In genomic region chr16:31070358-31071133, GRCm38 (mm10) we compare ENCODE assay signal across 8 mouse cellular contexts. TPM values are rescaled to one million over a fixed set of nuclear protein-coding genes. Genes with fewer than 3 reads are reported as not detected.
DNase-seq lines count a peak whose midpoint lies in the region; ATAC-seq and TF ChIP-seq lines count a peak whose summit lies in the region.

No protein-coding gene starts in this region.

- ATAC-seq in embryonic facial prominence, embryonic 14.5 days (ENCODE audit: low read depth): peak; percentile 82
- ATAC-seq in heart, embryonic 11.5 days (replicated peaks; ENCODE audit: insufficient number of reproducible peaks, low FRiP score, low TSS enrichment): 0 out of 2 replicates have a peak, but pooled peaks have one; percentile 20
- peak; percentile 86 for ATAC-seq in kidney, embryonic 15.5 days (replicated peaks; ENCODE audit: low FRiP score)
- 0 out of 2 replicates have a peak, but pooled peaks have one; percentile 28 for ATAC-seq in limb, embryonic 15.5 days (ENCODE audit: insufficient number of reproducible peaks, low FRiP score, low TSS enrichment, low read depth)
- ATAC-seq in midbrain, postnatal 0 days (ENCODE audit: low FRiP score): peak; percentile 57

- peak overlapping the region; percentile 45; the same call in 1 of the 2 replicates for H3K9ac ChIP-seq in embryonic facial prominence, embryonic 14.5 days (ENCODE audit: low read depth, low read length)
- H3K9ac ChIP-seq in heart, embryonic 11.5 days (ENCODE audit: low read depth, low read length): peak overlapping the region; percentile 52
- 0 out of 2 replicates have a peak overlapping the region, but pooled peaks have one; percentile 14 for H3K9ac ChIP-seq in kidney, embryonic 15.5 days
- H3K9ac ChIP-seq in limb, embryonic 15.5 days: no peak overlapping the region
- H3K9ac ChIP-seq in midbrain, postnatal 0 days (replicated peaks; ENCODE audit: low read length, poor library complexity, severe bottlenecking): no peak overlapping the region

- H3K9me3 ChIP-seq in embryonic facial prominence, embryonic 14.5 days (ENCODE audit: control insufficient read depth, low read length): no peaks in the 10 kb centered on the region
- no peaks in the 10 kb centered on the region for H3K9me3 ChIP-seq in heart, embryonic 11.5 days (replicated peaks; ENCODE audit: control insufficient read depth, low read length)
- H3K9me3 ChIP-seq in kidney, embryonic 15.5 days (replicated peaks): no peaks in the 10 kb centered on the region
- no peaks in the 10 kb centered on the region for H3K9me3 ChIP-seq in limb, embryonic 15.5 days
- no peaks in the 10 kb centered on the region for H3K9me3 ChIP-seq in midbrain, postnatal 0 days (ENCODE audit: low read length)

- H3K36me3 ChIP-seq in embryonic facial prominence, embryonic 14.5 days (ENCODE audit: control insufficient read depth, insufficient read depth, low read length): no peaks in the 10 kb centered on the region
- no peaks in the 10 kb centered on the region; the same call in 1 of the 2 replicates for H3K36me3 ChIP-seq in heart, embryonic 11.5 days (ENCODE audit: control insufficient read depth, insufficient read depth, low read length)
- H3K36me3 ChIP-seq in kidney, embryonic 15.5 days: no peaks in the 10 kb centered on the region
- H3K36me3 ChIP-seq in limb, embryonic 15.5 days: no peaks in the 10 kb centered on the region
- H3K36me3 ChIP-seq in midbrain, postnatal 0 days (ENCODE audit: insufficient read depth, low read length): no peaks in the 10 kb centered on the region; the same call in 1 of the 2 replicates

- H3K4me1 ChIP-seq in embryonic facial prominence, embryonic 14.5 days (ENCODE audit: control insufficient read depth, insufficient read depth, low read length): 0 out of 2 replicates have a peak, but pooled peaks cover 10% of the 10 kb centered on the region
- H3K4me1 ChIP-seq in heart, embryonic 11.5 days (ENCODE audit: control insufficient read depth, insufficient read depth, low read length): peaks cover 27% of the 10 kb centered on the region
- peaks cover 46% of the 10 kb centered on the region for H3K4me1 ChIP-seq in kidney, embryonic 15.5 days
- peaks cover 21% of the 10 kb centered on the region for H3K4me1 ChIP-seq in limb, embryonic 15.5 days
- H3K4me1 ChIP-seq in midbrain, postnatal 0 days (ENCODE audit: insufficient read depth, low read length): no peaks in the 10 kb centered on the region; the same call in 1 of the 2 replicates

- peak; percentile 96 for TF ChIP-seq CTCF in midbrain, postnatal 0 days (IDR thresholded peaks at IDR 0.05)

- peak; percentile 87 for DNase-seq in 416B (ENCODE audit: low read depth)
- peak; percentile 63 to 86 for DNase-seq in adrenal gland, postnatal 4 days (ENCODE audit: low spot score in 2 of 2)
- peak; percentile 83 for DNase-seq in embryonic facial prominence, embryonic 14.5 days (ENCODE audit: low spot score)
- peak; percentile 90 for DNase-seq in midbrain, postnatal 0 days (ENCODE audit: low spot score)
- peak; percentile 76 to 89 for DNase-seq in spleen, postnatal 10 days (ENCODE audit: low spot score in 2 of 2)

- 20% methylated on average over 18 of the region's 21 CpGs for WGBS in embryonic facial prominence, embryonic 14.5 days
- WGBS in heart, embryonic 11.5 days (ENCODE audit: insufficient replicate concordance): 13% methylated on average over 21 of the region's 21 CpGs
- WGBS in kidney, embryonic 15.5 days: 9% methylated on average over 21 of the region's 21 CpGs
- 9% methylated on average over 20 of the region's 21 CpGs for WGBS in limb, embryonic 15.5 days
- WGBS in midbrain, postnatal 0 days: 19% methylated on average over 21 of the region's 21 CpGs

- 0 out of 2 replicates have a peak overlapping the region, but pooled peaks have one; percentile 5 for H3K4me3 ChIP-seq in embryonic facial prominence, embryonic 14.5 days (ENCODE audit: low read depth, low read length)
- H3K4me3 ChIP-seq in heart, embryonic 11.5 days (ENCODE audit: low read depth, low read length): peak overlapping the region; percentile 20
- 0 out of 2 replicates have a peak overlapping the region, but pooled peaks have one; percentile 12 for H3K4me3 ChIP-seq in kidney, embryonic 15.5 days (replicated peaks)
- H3K4me3 ChIP-seq in limb, embryonic 15.5 days: peak overlapping the region; percentile 9; the same call in 1 of the 2 replicates
- no peak overlapping the region for H3K4me3 ChIP-seq in midbrain, postnatal 0 days (ENCODE audit: low read depth, low read length)

- no peaks in the 10 kb centered on the region for H3K27me3 ChIP-seq in embryonic facial prominence, embryonic 14.5 days (replicated peaks; ENCODE audit: control insufficient read depth, insufficient read depth, low read length)
- no peaks in the 10 kb centered on the region for H3K27me3 ChIP-seq in heart, embryonic 11.5 days (ENCODE audit: control insufficient read depth, insufficient read depth, low read length)
- no peaks in the 10 kb centered on the region for H3K27me3 ChIP-seq in kidney, embryonic 15.5 days
- no peaks in the 10 kb centered on the region for H3K27me3 ChIP-seq in limb, embryonic 15.5 days
- no peaks in the 10 kb centered on the region for H3K27me3 ChIP-seq in midbrain, postnatal 0 days (ENCODE audit: insufficient read depth, low read length)

- H3K4me2 ChIP-seq in embryonic facial prominence, embryonic 14.5 days (ENCODE audit: low read depth, low read length): peak overlapping the region; percentile 45; the same call in 1 of the 2 replicates
- peak overlapping the region; percentile 48 for H3K4me2 ChIP-seq in heart, embryonic 11.5 days
- peak overlapping the region; percentile 50 for H3K4me2 ChIP-seq in kidney, embryonic 15.5 days
- H3K4me2 ChIP-seq in limb, embryonic 15.5 days: peak overlapping the region; percentile 39; the same call in 1 of the 2 replicates
- H3K4me2 ChIP-seq in midbrain, postnatal 0 days (ENCODE audit: low read depth, low read length, poor library complexity, severe bottlenecking): peak overlapping the region; percentile 30; the same call in 1 of the 2 replicates

- H3K27ac ChIP-seq in embryonic facial prominence, embryonic 14.5 days (replicated peaks; ENCODE audit: low read depth, low read length): no peak overlapping the region
- no peak overlapping the region for H3K27ac ChIP-seq in heart, embryonic 11.5 days (ENCODE audit: low read depth, low read length)
- H3K27ac ChIP-seq in kidney, embryonic 15.5 days: 0 out of 2 replicates have a peak overlapping the region, but pooled peaks have one; percentile 34
- no peak overlapping the region for H3K27ac ChIP-seq in limb, embryonic 15.5 days
- H3K27ac ChIP-seq in midbrain, postnatal 0 days (ENCODE audit: low read depth, low read length): no peak overlapping the region

RNA-seq across cellular contexts. Expression of gene Xxylt1, which starts 10.7 kb away (rescaled TPM):
- 10 to 100 TPM; 22.2 to 22.7 TPM for total RNA-seq in adrenal gland, postnatal 4 days (2021)
- 19.1 and 21.2 TPM in 2 replicates for polyA plus RNA-seq in embryonic facial prominence, embryonic 14.5 days (2014; fragmentation: Nextera tagmentation; extraction: Ambion mirVana)
- 10.3 and 12.2 TPM in 2 replicates for polyA plus RNA-seq in heart, embryonic 11.5 days (2014; fragmentation: Nextera tagmentation; extraction: Ambion mirVana)
- polyA plus RNA-seq in kidney, embryonic 15.5 days (2015; fragmentation: Nextera tagmentation; extraction: Ambion mirVana): 19.2 and 20.2 TPM in 2 replicates
- 12.1 and 17.3 TPM in 2 replicates for polyA plus RNA-seq in limb, embryonic 15.5 days (2015; fragmentation: Nextera tagmentation; extraction: Ambion mirVana)
- total RNA-seq in midbrain, postnatal 0 days (2014; rRNA removed): 34.5 and 42.9 TPM in 2 replicates
- 17.1 and 18.2 TPM in 2 replicates for polyA plus RNA-seq in midbrain, postnatal 0 days (2015; fragmentation: Nextera tagmentation; extraction: Ambion mirVana)

Comparison
In these comparisons a context has a peak if more than half of its experiments do, and no peak if none do; other contexts are left out.
1. ATAC-seq: peak in every context shown above with its lines; median percentile 86 in kidney, embryonic 15.5 days; 82 in embryonic facial prominence, embryonic 14.5 days; 57 in midbrain, postnatal 0 days; 28 in limb, embryonic 15.5 days; 20 in heart, embryonic 11.5 days.
2. H3K9ac ChIP-seq: peak in embryonic facial prominence, embryonic 14.5 days (single experiment), heart, embryonic 11.5 days (single experiment) and kidney, embryonic 15.5 days (single experiment); none in limb, embryonic 15.5 days (single experiment) and midbrain, postnatal 0 days (single experiment).
3. Peak in every context shown above with its lines, with median percentiles within 50 percentile points of each other: DNase-seq and H3K4me2 ChIP-seq.